In genomic region chr3:69045400-69045703, GRCm38 (mm10) we compare ENCODE assay signal across 8 mouse cellular contexts. TPM values are rescaled to one million over a fixed set of nuclear protein-coding genes. Genes with fewer than 3 reads are reported as not detected.
DNase-seq lines count a peak whose midpoint lies in the region; ATAC-seq and TF ChIP-seq lines count a peak whose summit lies in the region.

No protein-coding gene starts in this region.

- peak overlapping the region; percentile 85 for H3K4me2 ChIP-seq in kidney, embryonic 14.5 days (replicated peaks; ENCODE audit: low read depth, low read length)
- H3K4me2 ChIP-seq in hindbrain, postnatal 0 days (ENCODE audit: low read depth, low read length) = peak overlapping the region; percentile 98
- peak overlapping the region; percentile 67 for H3K4me2 ChIP-seq in midbrain, embryonic 16.5 days (ENCODE audit: low read length)

- no peak; the same call in 1 of the 2 replicates for ATAC-seq in kidney, embryonic 14.5 days (ENCODE audit: low FRiP score, low TSS enrichment)
- 0 out of 2 replicates have a peak, but pooled peaks have one; percentile 3 for ATAC-seq in common myeloid progenitor, adult 5-6 weeks (replicated peaks; ENCODE audit: low read depth, poor library complexity, severe bottlenecking)
- no peak; the same call in 1 of the 2 replicates for ATAC-seq in hindbrain, postnatal 0 days
- peak; percentile 50 for ATAC-seq in midbrain, embryonic 16.5 days

- H3K4me3 ChIP-seq in kidney, embryonic 14.5 days (ENCODE audit: low read length) = peak overlapping the region; percentile 91
- H3K4me3 ChIP-seq in hindbrain, postnatal 0 days (ENCODE audit: low read length) = peak overlapping the region; percentile 90
- H3K4me3 ChIP-seq in midbrain, embryonic 16.5 days (ENCODE audit: low read depth, low read length) = peak overlapping the region; percentile 84

- H3K36me3 ChIP-seq in kidney, embryonic 14.5 days (ENCODE audit: control insufficient read depth, insufficient read depth, low read length) = peaks cover 13% of the 10 kb centered on the region; the same call in 1 of the 2 replicates
- no peaks in the 10 kb centered on the region for H3K36me3 ChIP-seq in hindbrain, postnatal 0 days (ENCODE audit: insufficient read depth, low read length)
- H3K36me3 ChIP-seq in midbrain, embryonic 16.5 days (ENCODE audit: control insufficient read depth, insufficient read depth, low read length) = no peaks in the 10 kb centered on the region

- no peaks in the 10 kb centered on the region for H3K9me3 ChIP-seq in kidney, embryonic 14.5 days (ENCODE audit: control insufficient read depth, low read length)
- H3K9me3 ChIP-seq in hindbrain, postnatal 0 days (ENCODE audit: low read length) = no peaks in the 10 kb centered on the region
- H3K9me3 ChIP-seq in midbrain, embryonic 16.5 days (replicated peaks; ENCODE audit: control insufficient read depth, low read length, poor library complexity, severe bottlenecking) = no peaks in the 10 kb centered on the region

- no peak for TF ChIP-seq CTCF in hindbrain, postnatal 0 days (IDR thresholded peaks at IDR 0.05; ENCODE audit: low read depth)

- H3K9ac ChIP-seq in kidney, embryonic 14.5 days (ENCODE audit: low read depth, low read length) = peak overlapping the region; percentile 98
- H3K9ac ChIP-seq in hindbrain, postnatal 0 days (replicated peaks; ENCODE audit: low read length) = peak overlapping the region; percentile 73
- H3K9ac ChIP-seq in midbrain, embryonic 16.5 days (ENCODE audit: low read depth, low read length) = peak overlapping the region; percentile 84

- intact Hi-C loops in left cerebral cortex, postnatal 36 days (cut with DNase I) = loop anchor here (2.0 kb wide), 1 partner anchor 17 kb away; no protein-coding TSS in a partner anchor

- 4% methylated on average over 9 of the region's 9 CpGs for WGBS in kidney, embryonic 14.5 days
- WGBS in hindbrain, postnatal 0 days = 4% methylated on average over 9 of the region's 9 CpGs
- WGBS in midbrain, embryonic 16.5 days = 6% methylated on average over 9 of the region's 9 CpGs

- peak overlapping the region; percentile 97 for H3K27ac ChIP-seq in kidney, embryonic 14.5 days (ENCODE audit: low read depth, low read length)
- H3K27ac ChIP-seq in hindbrain, postnatal 0 days = peak overlapping the region; percentile 86
- peak overlapping the region; percentile 89 for H3K27ac ChIP-seq in midbrain, embryonic 16.5 days (ENCODE audit: low read length)

- peaks cover 6% of the 10 kb centered on the region; the same call in 1 of the 2 replicates for H3K4me1 ChIP-seq in kidney, embryonic 14.5 days (ENCODE audit: control insufficient read depth, insufficient read depth, low read length)
- H3K4me1 ChIP-seq in hindbrain, postnatal 0 days (ENCODE audit: insufficient read depth, low read length) = peaks cover 4% of the 10 kb centered on the region; the same call in 1 of the 2 replicates
- peaks cover 27% of the 10 kb centered on the region for H3K4me1 ChIP-seq in midbrain, embryonic 16.5 days (ENCODE audit: control insufficient read depth, insufficient read depth, low read length)

- DNase-seq in kidney, postnatal 14 days = no peak
- DNase-seq in hindbrain, postnatal 0 days (ENCODE audit: low spot score) = no peak
- DNase-seq in left cerebral cortex, postnatal 36 days (ENCODE audit: low spot score in 2 of 2) = no peak
- no peak for DNase-seq in gastrocnemius, postnatal 4 days (ENCODE audit: low spot score in 2 of 2)
- DNase-seq in adrenal gland, adult (ENCODE audit: inconsistent age in 2 of 2, low spot score in 1 of 2) = no peak

- no peaks in the 10 kb centered on the region for H3K27me3 ChIP-seq in kidney, embryonic 14.5 days (ENCODE audit: control insufficient read depth, insufficient read depth, low read length)
- no peaks in the 10 kb centered on the region for H3K27me3 ChIP-seq in hindbrain, postnatal 0 days (ENCODE audit: insufficient read depth, low read length)
- H3K27me3 ChIP-seq in midbrain, embryonic 16.5 days (ENCODE audit: control insufficient read depth, insufficient read depth, low read depth, low read length) = no peaks in the 10 kb centered on the region

RNA-seq across cellular contexts. Expression of gene Trim59, which starts 0.8 kb away (rescaled TPM):
- 112 and 164 TPM in 2 replicates for polyA plus RNA-seq in kidney, embryonic 14.5 days (2014; fragmentation: Nextera tagmentation; extraction: Ambion mirVana)
- total RNA-seq in common myeloid progenitor, adult 5-6 weeks (2017) = 30.8 and 46.2 TPM in 2 replicates
- total RNA-seq in hindbrain, postnatal 0 days (2014; rRNA removed) = 5.5 and 8.2 TPM in 2 replicates
- polyA plus RNA-seq in hindbrain, postnatal 0 days (2015; fragmentation: Nextera tagmentation; extraction: Ambion mirVana) = 22.5 and 26.4 TPM in 2 replicates
- 31.9 and 39.5 TPM in 2 replicates for polyA plus RNA-seq in midbrain, embryonic 16.5 days (2015; fragmentation: Nextera tagmentation; extraction: Ambion mirVana)
- total RNA-seq in left cerebral cortex, postnatal 36 days (2021) = 10 to 100 TPM; 10.3 to 10.4 TPM
- 10 to 100 TPM; 16.9 to 17.0 TPM for total RNA-seq in gastrocnemius, postnatal 4 days (2021)

RNA-seq across cellular contexts. Expression of gene Smc4, which starts 40.8 kb away (rescaled TPM):
- polyA plus RNA-seq in kidney, embryonic 14.5 days (2014; fragmentation: Nextera tagmentation; extraction: Ambion mirVana) = 189 and 208 TPM in 2 replicates
- total RNA-seq in common myeloid progenitor, adult 5-6 weeks (2017) = 723 and 854 TPM in 2 replicates
- total RNA-seq in hindbrain, postnatal 0 days (2014; rRNA removed) = 7.2 and 12.5 TPM in 2 replicates
- polyA plus RNA-seq in hindbrain, postnatal 0 days (2015; fragmentation: Nextera tagmentation; extraction: Ambion mirVana) = 34.6 and 45.7 TPM in 2 replicates
- polyA plus RNA-seq in midbrain, embryonic 16.5 days (2015; fragmentation: Nextera tagmentation; extraction: Ambion mirVana) = 23.4 and 30.3 TPM in 2 replicates
- total RNA-seq in left cerebral cortex, postnatal 36 days (2021) = 1 to 10 TPM; 5.1 to 6.1 TPM
- total RNA-seq in gastrocnemius, postnatal 4 days (2021) = 10 to 100 TPM; 47.6 to 49.5 TPM

RNA-seq across cellular contexts. Expression of gene Ift80, which starts 41.0 kb away (rescaled TPM):
- 11.3 and 22.1 TPM in 2 replicates for polyA plus RNA-seq in kidney, embryonic 14.5 days (2014; fragmentation: Nextera tagmentation; extraction: Ambion mirVana)
- total RNA-seq in common myeloid progenitor, adult 5-6 weeks (2017) = 23.0 and 23.9 TPM in 2 replicates
- total RNA-seq in hindbrain, postnatal 0 days (2014; rRNA removed) = 6.9 and 7.7 TPM in 2 replicates
- polyA plus RNA-seq in hindbrain, postnatal 0 days (2015; fragmentation: Nextera tagmentation; extraction: Ambion mirVana) = 5.3 and 6.5 TPM in 2 replicates
- polyA plus RNA-seq in midbrain, embryonic 16.5 days (2015; fragmentation: Nextera tagmentation; extraction: Ambion mirVana) = 7.2 and 8.6 TPM in 2 replicates
- 10 to 100 TPM; 22.5 to 23.6 TPM for total RNA-seq in left cerebral cortex, postnatal 36 days (2021)
- total RNA-seq in gastrocnemius, postnatal 4 days (2021) = 10 to 100 TPM; 11.6 to 12.9 TPM

Comparison
In these comparisons a context has a peak if more than half of its experiments do, and no peak if none do; other contexts are left out.
1. ATAC-seq: peak in common myeloid progenitor, adult 5-6 weeks (single experiment) and midbrain, embryonic 16.5 days (single experiment); none in kidney, embryonic 14.5 days (single experiment) and hindbrain, postnatal 0 days (single experiment).
2. RNA of gene Smc4, which starts 40.8 kb away (total RNA-seq): 723 to 854 TPM in common myeloid progenitor, adult 5-6 weeks; 47.6 to 49.5 TPM in gastrocnemius, postnatal 4 days, 7.2 to 12.5 TPM in hindbrain, postnatal 0 days and 5.1 to 6.1 TPM in left cerebral cortex, postnatal 36 days; every median in the first group is over 10 times any median in the second.
3. Peak in every context shown above with its lines, with median percentiles within 50 percentile points of each other: H3K27ac ChIP-seq, H3K4me2 ChIP-seq, H3K4me3 ChIP-seq and H3K9ac ChIP-seq.